ENCODE assay signal across 8 mouse cellular contexts in genomic region chr11:58096821-58097620, GRCm38 (mm10). TPM values are rescaled to one million over a fixed set of nuclear protein-coding genes. Genes with fewer than 3 reads are reported as not detected.
A peak's percentile ranks its signal among the peaks of the same experiment; 100 is the strongest.
DNase-seq lines count a peak whose midpoint lies in the region; ATAC-seq lines count a peak whose summit lies in the region.

No protein-coding gene starts in this region.

- H3K4me1 ChIP-seq in lung, embryonic 15.5 days = peaks cover 6% of the 10 kb centered on the region; the same call in 1 of the 2 replicates
- peaks cover 8% of the 10 kb centered on the region; the same call in 1 of the 2 replicates for H3K4me1 ChIP-seq in embryonic facial prominence, embryonic 12.5 days
- peaks cover 8% of the 10 kb centered on the region for H3K4me1 ChIP-seq in hindbrain, embryonic 13.5 days (replicated peaks)
- H3K4me1 ChIP-seq in midbrain, embryonic 12.5 days = peaks cover 14% of the 10 kb centered on the region

- H3K9me3 ChIP-seq in lung, embryonic 15.5 days = no peaks in the 10 kb centered on the region
- no peaks in the 10 kb centered on the region for H3K9me3 ChIP-seq in embryonic facial prominence, embryonic 12.5 days
- no peaks in the 10 kb centered on the region for H3K9me3 ChIP-seq in hindbrain, embryonic 13.5 days
- no peaks in the 10 kb centered on the region for H3K9me3 ChIP-seq in midbrain, embryonic 12.5 days

- no peak for ATAC-seq in lung, embryonic 15.5 days (ENCODE audit: borderline replicate concordance, extremely low read depth, low FRiP score, low TSS enrichment)
- ATAC-seq in embryonic facial prominence, embryonic 12.5 days (ENCODE audit: insufficient number of reproducible peaks, insufficient read depth, low FRiP score, low TSS enrichment) = no peak
- ATAC-seq in hindbrain, embryonic 13.5 days (ENCODE audit: low FRiP score) = no peak
- ATAC-seq in midbrain, embryonic 12.5 days (ENCODE audit: low FRiP score, low read depth) = no peak

- no peak overlapping the region for H3K9ac ChIP-seq in lung, embryonic 15.5 days
- 0 out of 2 replicates have a peak overlapping the region, but pooled peaks have one; percentile 47 for H3K9ac ChIP-seq in embryonic facial prominence, embryonic 12.5 days
- no peak overlapping the region for H3K9ac ChIP-seq in hindbrain, embryonic 13.5 days
- H3K9ac ChIP-seq in midbrain, embryonic 12.5 days (replicated peaks) = no peak overlapping the region

- peaks cover 15% of the 10 kb centered on the region; the same call in 1 of the 2 replicates for H3K27me3 ChIP-seq in lung, embryonic 15.5 days
- peaks cover 22% of the 10 kb centered on the region for H3K27me3 ChIP-seq in embryonic facial prominence, embryonic 12.5 days
- H3K27me3 ChIP-seq in hindbrain, embryonic 13.5 days = peaks cover 40% of the 10 kb centered on the region
- H3K27me3 ChIP-seq in midbrain, embryonic 12.5 days = peaks cover 35% of the 10 kb centered on the region

- WGBS in lung, embryonic 15.5 days = 36% methylated on average over 20 of the region's 20 CpGs
- 53% methylated on average over 20 of the region's 20 CpGs for WGBS in embryonic facial prominence, embryonic 12.5 days
- WGBS in hindbrain, embryonic 13.5 days = 59% methylated on average over 20 of the region's 20 CpGs
- 51% methylated on average over 20 of the region's 20 CpGs for WGBS in midbrain, embryonic 12.5 days

- H3K4me2 ChIP-seq in lung, embryonic 15.5 days = peak overlapping the region; percentile 81
- H3K4me2 ChIP-seq in embryonic facial prominence, embryonic 12.5 days (replicated peaks) = peak overlapping the region; percentile 79
- peak overlapping the region; percentile 56; the same call in 1 of the 2 replicates for H3K4me2 ChIP-seq in hindbrain, embryonic 13.5 days
- H3K4me2 ChIP-seq in midbrain, embryonic 12.5 days (replicated peaks) = peak overlapping the region; percentile 68

- H3K4me3 ChIP-seq in lung, embryonic 15.5 days = peak overlapping the region; percentile 40
- peak overlapping the region; percentile 41 for H3K4me3 ChIP-seq in embryonic facial prominence, embryonic 12.5 days
- no peak overlapping the region; the same call in 1 of the 2 replicates for H3K4me3 ChIP-seq in hindbrain, embryonic 13.5 days
- peak overlapping the region; percentile 41; the same call in 1 of the 2 replicates for H3K4me3 ChIP-seq in midbrain, embryonic 12.5 days

- no peak for DNase-seq in lung, adult 18-20 months
- no peak for DNase-seq in frontal cortex, adult 2 months (ENCODE audit: extremely low spot score in 1 of 2, low spot score in 1 of 2)
- no peak for DNase-seq in left cerebral cortex, adult 11 months (ENCODE audit: low spot score)
- DNase-seq in left cerebral cortex, postnatal 10 days (ENCODE audit: extremely low spot score in 1 of 2, low spot score in 2 of 2) = no peak

- no peaks in the 10 kb centered on the region for H3K36me3 ChIP-seq in lung, embryonic 15.5 days
- H3K36me3 ChIP-seq in embryonic facial prominence, embryonic 12.5 days = no peaks in the 10 kb centered on the region
- no peaks in the 10 kb centered on the region for H3K36me3 ChIP-seq in hindbrain, embryonic 13.5 days
- H3K36me3 ChIP-seq in midbrain, embryonic 12.5 days = no peaks in the 10 kb centered on the region

- no peak overlapping the region for H3K27ac ChIP-seq in lung, embryonic 15.5 days
- no peak overlapping the region for H3K27ac ChIP-seq in embryonic facial prominence, embryonic 12.5 days
- H3K27ac ChIP-seq in hindbrain, embryonic 13.5 days = no peak overlapping the region
- no peak overlapping the region for H3K27ac ChIP-seq in midbrain, embryonic 12.5 days (replicated peaks)

- intact Hi-C loops in left cerebral cortex, postnatal 10 days (cut with DNase I) = loop anchor here (5.0 kb wide), 1 partner anchor 145 kb away; no protein-coding TSS in a partner anchor

RNA-seq across cellular contexts. Expression of gene Gm12248, which starts 4.1 kb away (rescaled TPM):
- polyA plus RNA-seq in lung, embryonic 15.5 days (2015; fragmentation: Nextera tagmentation; extraction: Ambion mirVana) = not detected in 2 replicates
- polyA plus RNA-seq in embryonic facial prominence, embryonic 12.5 days (2016; fragmentation: Nextera tagmentation; extraction: Ambion mirVana) = not detected in 2 replicates
- polyA plus RNA-seq in hindbrain, embryonic 13.5 days (2015; fragmentation: Nextera tagmentation; extraction: Ambion mirVana) = 0.12 TPM in 1 of 2 replicates, not detected in the other
- not detected in 2 replicates for polyA plus RNA-seq in midbrain, embryonic 12.5 days (2016; fragmentation: Nextera tagmentation; extraction: Ambion mirVana)
- polyA plus RNA-seq in frontal cortex, adult 2 months (2012; rRNA removed) = not detected in 2 replicates
- total RNA-seq in left cerebral cortex, postnatal 10 days (2021) = not detected

RNA-seq across cellular contexts. Expression of gene Cnot8, which starts 6.9 kb away (rescaled TPM):
- polyA plus RNA-seq in lung, embryonic 15.5 days (2015; fragmentation: Nextera tagmentation; extraction: Ambion mirVana) = 89.8 and 96.1 TPM in 2 replicates
- 103 TPM in 2 replicates for polyA plus RNA-seq in embryonic facial prominence, embryonic 12.5 days (2016; fragmentation: Nextera tagmentation; extraction: Ambion mirVana)
- 114 and 117 TPM in 2 replicates for polyA plus RNA-seq in hindbrain, embryonic 13.5 days (2015; fragmentation: Nextera tagmentation; extraction: Ambion mirVana)
- polyA plus RNA-seq in midbrain, embryonic 12.5 days (2016; fragmentation: Nextera tagmentation; extraction: Ambion mirVana) = 111 and 112 TPM in 2 replicates
- 74.1 and 77.3 TPM in 2 replicates for polyA plus RNA-seq in frontal cortex, adult 2 months (2012; rRNA removed)
- total RNA-seq in left cerebral cortex, postnatal 10 days (2021) = 10 to 100 TPM; 50.4 to 51.1 TPM
